In the genomic region with DNA sequence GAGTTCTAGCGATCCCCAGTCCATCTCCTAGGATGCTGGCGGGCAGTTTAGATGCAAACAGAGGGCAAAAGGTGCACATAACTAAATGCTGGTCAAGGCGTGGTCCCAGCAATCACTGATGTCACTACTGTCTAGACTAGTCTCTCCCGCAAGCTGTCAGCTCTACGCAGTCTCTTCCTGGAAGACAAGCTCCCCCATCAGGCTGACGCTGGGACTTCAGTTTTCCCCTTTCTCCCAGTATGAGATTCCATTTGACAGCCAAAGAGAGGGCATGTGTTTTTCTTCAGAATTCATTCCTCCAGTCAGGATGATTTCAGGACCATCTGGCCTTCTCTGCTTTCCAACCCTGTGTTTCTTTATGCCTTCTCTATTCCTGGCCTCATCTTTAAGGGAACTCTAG, we compare ENCODE assay signal across 8 mouse cellular contexts.
DNase-seq lines count a peak whose midpoint lies in the region; ATAC-seq and TF ChIP-seq lines count a peak whose summit lies in the region.

No protein-coding gene starts in this region.

- WGBS in forebrain, postnatal 0 days, result 41% methylated on average over 6 of the region's 6 CpGs
- 43% methylated on average over 6 of the region's 6 CpGs for WGBS in forebrain, embryonic 15.5 days
- WGBS in liver, postnatal 0 days (ENCODE audit: insufficient replicate concordance), result 45% methylated on average over 6 of the region's 6 CpGs
- 31% methylated on average over 6 of the region's 6 CpGs for WGBS in liver, embryonic 12.5 days (ENCODE audit: insufficient replicate concordance)

- H3K4me1 ChIP-seq in forebrain, postnatal 0 days (ENCODE audit: insufficient read depth), result peaks cover 9% of the 10 kb centered on the region; the same call in 1 of the 2 replicates
- 0 out of 2 replicates have a peak, but pooled peaks cover 5% of the 10 kb centered on the region for H3K4me1 ChIP-seq in forebrain, embryonic 15.5 days
- no peaks in the 10 kb centered on the region for H3K4me1 ChIP-seq in liver, postnatal 0 days (ENCODE audit: insufficient read depth)
- no peaks in the 10 kb centered on the region for H3K4me1 ChIP-seq in liver, embryonic 12.5 days

- no peak overlapping the region for H3K4me3 ChIP-seq in forebrain, postnatal 0 days (ENCODE audit: low read depth, low read length)
- H3K4me3 ChIP-seq in forebrain, embryonic 15.5 days, result no peak overlapping the region
- no peak overlapping the region for H3K4me3 ChIP-seq in liver, postnatal 0 days (ENCODE audit: low read depth, low read length)
- no peak overlapping the region for H3K4me3 ChIP-seq in liver, embryonic 12.5 days

- H3K4me2 ChIP-seq in forebrain, postnatal 0 days (ENCODE audit: low read depth), result no peak overlapping the region
- H3K4me2 ChIP-seq in forebrain, embryonic 15.5 days (replicated peaks), result no peak overlapping the region
- H3K4me2 ChIP-seq in liver, postnatal 0 days (ENCODE audit: low read depth, low read length), result no peak overlapping the region
- no peak overlapping the region for H3K4me2 ChIP-seq in liver, embryonic 12.5 days

- no peak for TF ChIP-seq EP300 in liver, postnatal 0 days (IDR thresholded peaks at IDR 0.05; ENCODE audit: low read depth)

- H3K36me3 ChIP-seq in forebrain, postnatal 0 days (ENCODE audit: insufficient read depth), result no peaks in the 10 kb centered on the region
- no peaks in the 10 kb centered on the region for H3K36me3 ChIP-seq in forebrain, embryonic 15.5 days
- H3K36me3 ChIP-seq in liver, postnatal 0 days (replicated peaks; ENCODE audit: insufficient read depth, low read length), result no peaks in the 10 kb centered on the region
- no peaks in the 10 kb centered on the region for H3K36me3 ChIP-seq in liver, embryonic 12.5 days

- no peak overlapping the region for H3K27ac ChIP-seq in forebrain, postnatal 0 days (ENCODE audit: low read depth, low read length)
- no peak overlapping the region for H3K27ac ChIP-seq in forebrain, embryonic 15.5 days (replicated peaks)
- no peak overlapping the region for H3K27ac ChIP-seq in liver, postnatal 0 days (ENCODE audit: low read depth)
- no peak overlapping the region for H3K27ac ChIP-seq in liver, embryonic 12.5 days

- peak; percentile 63 for TF ChIP-seq CTCF in forebrain, postnatal 0 days (IDR thresholded peaks at IDR 0.05; ENCODE audit: low read depth)
- TF ChIP-seq CTCF in liver, postnatal 0 days (IDR thresholded peaks at IDR 0.05; ENCODE audit: low read depth), result peak; percentile 38

- H3K9ac ChIP-seq in forebrain, postnatal 0 days, result no peak overlapping the region
- no peak overlapping the region for H3K9ac ChIP-seq in forebrain, embryonic 15.5 days (replicated peaks)
- no peak overlapping the region for H3K9ac ChIP-seq in liver, postnatal 0 days (replicated peaks)
- no peak overlapping the region for H3K9ac ChIP-seq in liver, embryonic 12.5 days

- peak; percentile 82 for ATAC-seq in forebrain, postnatal 0 days
- no peak; the same call in 1 of the 2 replicates for ATAC-seq in forebrain, embryonic 15.5 days (replicated peaks)
- ATAC-seq in liver, postnatal 0 days, result no peak
- no peak for ATAC-seq in liver, embryonic 12.5 days

- DNase-seq in forebrain, postnatal 0 days, result peak; percentile 65
- DNase-seq in liver, postnatal 0 days, result peak; percentile 19
- DNase-seq in adrenal gland, postnatal 14 days, result peak; percentile 65
- DNase-seq in layer of hippocampus, postnatal 10 days (ENCODE audit: low spot score in 2 of 2), result peak; percentile 59 to 68
- no peak for DNase-seq in spleen, adult 18-20 months
- no peak for DNase-seq in thymus, postnatal 0 days (ENCODE audit: low spot score)

- no peaks in the 10 kb centered on the region for H3K27me3 ChIP-seq in forebrain, postnatal 0 days (ENCODE audit: insufficient read depth, low read length)
- H3K27me3 ChIP-seq in forebrain, embryonic 15.5 days, result no peaks in the 10 kb centered on the region
- no peaks in the 10 kb centered on the region for H3K27me3 ChIP-seq in liver, postnatal 0 days (ENCODE audit: insufficient read depth, low read length)
- no peaks in the 10 kb centered on the region for H3K27me3 ChIP-seq in liver, embryonic 12.5 days (replicated peaks)

- H3K9me3 ChIP-seq in forebrain, postnatal 0 days (ENCODE audit: low read length), result no peaks in the 10 kb centered on the region
- no peaks in the 10 kb centered on the region for H3K9me3 ChIP-seq in forebrain, embryonic 15.5 days
- no peaks in the 10 kb centered on the region for H3K9me3 ChIP-seq in liver, postnatal 0 days (ENCODE audit: low read length)
- H3K9me3 ChIP-seq in liver, embryonic 12.5 days (replicated peaks), result no peaks in the 10 kb centered on the region

Comparison
In these comparisons a context has a peak if more than half of its experiments do, and no peak if none do; other contexts are left out.
1. DNase-seq: peak in forebrain, postnatal 0 days (single experiment), liver, postnatal 0 days (single experiment), adrenal gland, postnatal 14 days (single experiment) and layer of hippocampus, postnatal 10 days (2 of 2); none in spleen, adult 18-20 months (0 of 2) and thymus, postnatal 0 days (single experiment).